Mouse (Mus musculus) testis, postnatal 10 days (tissue): ENCODE data around the gene Olfr1023.

Source experiments
- DNase-seq: peaks from one replicate; pipeline ENCODE4 v3.0.0; 2021; ENCODE audit warnings: low spot score

Olfr1023 gene

GRCm38 (mm10) chr2:85885340-85885739, at the start of gene Olfr1023:
Olfr1023 (plus strand) TSS chr2:85885640.
- DNase-seq, result no peak

DNA sequence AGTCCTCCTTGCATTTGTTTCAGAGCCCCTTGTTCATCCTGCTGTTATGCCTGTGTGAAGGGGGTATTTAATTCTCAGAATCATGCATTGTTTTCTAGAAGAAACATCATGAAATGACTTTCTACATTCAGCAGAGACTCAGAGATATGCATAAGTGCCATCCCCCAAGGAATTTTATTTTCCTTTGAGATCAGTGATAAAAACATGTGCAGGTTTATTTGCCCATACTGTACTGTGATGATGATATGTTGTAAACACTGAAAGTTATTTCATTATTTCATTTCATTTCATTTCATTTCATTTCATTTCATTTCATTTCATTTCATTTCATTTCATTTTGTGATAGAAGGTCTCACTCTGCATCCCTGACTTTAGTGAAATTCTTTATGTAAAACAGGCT, 40.1 kb upstream of the Olfr1023 start, which contains the start of gene Olfr1019:
Gene Olfr1019, minus strand, starts transcription at position 101 of the 400 bp plus-strand sequence.
- DNase-seq, result no peak

DNA sequence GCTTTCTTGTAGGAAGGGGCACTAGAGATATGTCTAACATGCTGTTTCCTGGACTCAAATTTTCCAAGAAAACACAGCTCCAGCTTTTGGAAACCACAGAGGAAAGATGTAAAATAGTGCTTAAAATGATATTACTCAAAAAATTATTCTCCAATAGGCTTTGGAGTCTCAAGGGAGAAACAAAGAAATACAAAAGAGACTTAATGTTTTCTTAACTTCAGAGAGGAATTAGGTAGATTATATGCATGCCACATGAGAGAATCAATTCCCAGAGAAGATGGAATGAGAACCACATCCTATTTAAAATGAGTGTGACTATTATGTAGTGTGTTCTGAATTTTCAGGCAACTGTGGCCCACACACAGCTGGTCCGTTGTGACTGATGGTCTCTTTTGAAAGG, 38.7 kb upstream of the Olfr1023 start, which contains the start of gene Olfr1020:
Gene Olfr1020, plus strand, starts transcription at position 301 of the 400 bp plus-strand sequence.
- no peak for DNase-seq

- DNase-seq, result no peak
Observed at GRCm38 (mm10) chr2:85868294-85868693, 17.1 kb upstream of the Olfr1023 start, which contains the start of gene Olfr1022. Olfr1022 (plus strand) TSS chr2:85868594.

DNA sequence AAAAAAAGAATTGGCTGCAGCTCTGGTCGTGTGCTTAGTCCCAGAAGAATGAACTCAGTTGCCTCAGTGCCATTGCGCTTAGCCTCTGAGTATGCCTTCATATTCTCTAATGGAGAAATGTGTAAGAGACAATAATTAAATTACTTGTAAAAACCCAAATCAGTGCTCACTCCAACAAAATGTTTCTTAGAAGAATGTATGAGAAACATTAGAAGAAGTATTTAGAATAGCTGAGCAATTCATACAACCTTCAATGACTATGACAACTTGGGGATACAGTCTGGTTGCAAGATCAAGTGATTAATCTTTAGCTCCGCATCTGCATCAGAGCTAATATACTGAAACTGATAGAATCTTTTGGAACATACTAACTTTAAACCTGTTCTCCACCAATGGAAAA, 19.5 kb downstream of the Olfr1023 start, which contains the start of gene Olfr1024:
Gene Olfr1024, minus strand, starts transcription at position 101 of the 400 bp plus-strand sequence.
- DNase-seq, result no peak

GRCm38 (mm10) chr2:85913197-85913596, 27.8 kb downstream of the Olfr1023 start:
- DNase-seq, result no peak

- no peak for DNase-seq
Observed at GRCm38 (mm10) chr2:85914893-85915292, 29.5 kb downstream of the Olfr1023 start, which contains the start of gene Olfr1025-ps1. Olfr1025-ps1 (plus strand) TSS chr2:85915193.

DNA sequence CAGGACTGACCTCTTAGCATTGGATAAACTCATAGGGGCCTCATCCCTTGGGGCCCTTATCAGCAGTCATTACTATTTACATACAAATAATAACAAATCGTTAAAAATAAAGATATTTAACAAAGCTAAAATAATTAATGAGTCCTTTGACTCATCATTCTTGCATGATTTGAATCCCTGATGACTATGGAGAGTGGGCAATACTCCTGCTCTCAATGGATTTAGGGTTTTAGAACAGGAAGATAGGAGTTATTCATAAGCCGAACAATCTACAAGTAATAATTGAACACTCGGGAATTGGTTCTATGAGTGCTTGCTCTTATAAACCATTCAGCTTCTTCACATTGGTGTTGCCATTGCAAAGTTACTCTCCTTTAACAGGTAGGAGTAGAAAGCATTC, 35.8 kb downstream of the Olfr1023 start, which contains the start of gene Olfr1026:
Gene Olfr1026, plus strand, starts transcription at position 301 of the 400 bp plus-strand sequence.
- DNase-seq, result no peak
